Mouse (Mus musculus) neutrophil, adult 5-6 weeks (primary cell): ENCODE measurements around the gene Crybb2. TPM values are rescaled to one million over a fixed set of nuclear protein-coding genes. Genes with fewer than 3 reads are reported as not detected.

ENCODE experiments used
- ATAC-seq: fragments of 151-379, 151-347 bp; 2 replicates; pipeline ENCODE4 v1.8.0; 2017; ENCODE audit warnings: mild to moderate bottlenecking, moderate TSS enrichment; ENCODE audit not compliant: insufficient number of reproducible peaks, poor library complexity, low FRiP score, severe bottlenecking; ENCODE audit errors: extremely low read depth
- total RNA-seq: library from RNA; stranded (forward); fragments of 200-1000 nt; gene quantifications from 2 replicates; pipeline ENCODE4 v1.2.3, GENCODE M21; 2017

Crybb2 gene
- total RNA-seq, 1 experiment from 2014 or later = not detected

DNA sequence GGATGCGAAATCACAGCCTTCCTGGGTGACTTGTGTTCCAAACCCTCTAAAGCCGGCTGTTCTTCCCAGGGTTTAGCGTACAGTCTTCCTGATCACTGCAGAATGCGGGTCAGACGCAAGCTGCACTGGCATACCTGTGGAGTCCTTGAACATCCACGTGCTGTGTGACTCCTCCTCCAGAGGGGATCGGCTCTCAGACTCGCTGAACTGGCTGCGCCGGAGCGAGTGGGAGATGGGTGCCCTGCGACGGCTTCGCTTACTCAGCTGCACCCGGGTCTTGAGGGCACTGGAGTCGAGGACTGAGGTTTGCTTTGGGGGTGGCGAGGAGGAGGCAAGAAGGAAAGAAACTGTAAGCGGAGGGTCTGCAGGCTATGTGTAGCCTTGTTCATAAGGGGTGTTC lies 25.5 kb upstream of the Crybb2 start:
- no peak for ATAC-seq

DNA sequence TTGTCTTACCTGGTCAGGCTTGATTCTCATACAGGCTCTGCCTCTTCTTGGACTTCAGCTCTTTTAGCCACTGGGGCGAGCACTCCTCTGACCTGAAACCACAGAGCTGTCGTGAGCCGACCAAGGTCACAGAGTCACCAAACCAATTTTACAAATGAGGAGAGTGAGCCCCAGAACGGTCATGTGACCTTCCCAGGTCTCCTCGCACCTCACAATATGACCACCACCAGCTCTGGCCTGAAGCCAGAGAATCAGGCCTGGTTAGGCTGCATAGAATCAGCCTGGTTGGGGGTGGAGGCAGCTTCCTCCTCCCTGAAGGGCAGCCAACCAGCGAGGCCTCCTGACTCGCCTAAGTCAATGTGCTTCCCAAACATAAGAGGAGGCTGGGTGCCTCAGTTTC lies 22.5 kb upstream of the Crybb2 start:
- no peak for ATAC-seq

DNA sequence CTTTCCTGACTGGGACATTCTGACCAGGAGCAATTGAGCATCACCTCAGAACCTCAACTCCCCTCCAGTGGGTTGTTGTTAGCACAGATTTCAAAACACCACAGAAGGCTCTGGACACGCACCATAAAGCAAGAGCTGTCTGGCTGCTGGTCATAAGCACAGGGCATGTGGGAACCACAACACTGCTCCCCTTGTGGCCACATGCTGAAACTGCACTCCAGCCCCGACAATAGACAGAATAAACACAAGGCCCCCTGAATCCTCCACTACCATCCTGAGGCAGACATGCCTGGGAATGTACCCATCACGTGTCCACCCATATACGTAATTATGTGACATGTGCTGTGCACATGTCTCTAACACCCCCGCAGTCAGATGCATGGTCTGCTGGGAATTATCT lies 21.2 kb upstream of the Crybb2 start:
- no peak for ATAC-seq

DNA sequence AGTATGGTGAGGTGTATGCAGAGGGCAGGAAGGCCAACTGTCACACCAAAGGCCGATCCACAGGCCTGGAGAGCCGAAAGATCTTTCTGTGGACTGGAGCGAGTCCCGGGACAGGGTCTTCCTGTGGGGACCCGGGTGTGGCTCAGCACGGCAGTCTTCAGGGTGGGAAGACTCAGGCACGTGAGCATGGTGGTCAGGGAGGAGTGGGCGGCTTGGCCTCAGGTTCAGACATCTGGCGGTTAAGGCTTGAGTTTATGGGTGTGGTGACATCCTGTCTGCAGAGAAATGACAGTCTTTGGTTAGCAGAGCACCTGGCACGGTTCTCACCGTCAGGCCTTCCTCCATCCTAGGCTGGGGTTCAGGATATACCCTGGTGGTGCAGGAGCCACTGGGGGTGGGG lies 20.8 kb upstream of the Crybb2 start:
- no peak for ATAC-seq

DNA sequence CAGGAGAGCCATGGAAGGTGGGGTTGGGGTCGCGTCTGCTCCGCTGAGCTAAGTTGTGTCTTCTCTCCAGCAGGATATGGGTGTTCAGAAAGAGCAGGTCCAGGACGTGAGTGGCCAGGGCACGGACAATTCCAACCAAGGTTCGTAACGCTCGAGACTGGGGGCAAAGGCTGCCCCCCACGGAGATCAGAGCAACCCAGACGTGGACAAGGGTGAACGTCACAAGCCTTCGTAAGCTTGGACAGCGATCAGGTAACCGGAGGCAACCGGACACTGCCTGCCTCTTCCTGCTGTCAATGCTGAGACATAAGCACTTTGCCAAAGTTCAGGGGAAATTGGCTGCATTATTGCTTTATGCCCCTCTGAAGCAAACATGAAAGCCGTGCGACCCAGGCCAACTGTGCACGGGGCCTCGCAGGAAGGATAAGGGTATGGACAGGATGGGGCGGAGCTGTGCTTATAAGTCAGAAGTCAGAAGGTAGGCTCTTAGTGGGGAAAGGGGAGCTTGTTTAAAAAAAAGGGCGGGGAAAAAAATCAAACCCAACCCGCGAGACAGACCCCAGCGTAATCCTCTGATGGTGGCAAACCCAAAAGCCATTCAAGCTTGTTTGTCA lies 20.3 kb upstream of the Crybb2 start:
- no peak for ATAC-seq

DNA sequence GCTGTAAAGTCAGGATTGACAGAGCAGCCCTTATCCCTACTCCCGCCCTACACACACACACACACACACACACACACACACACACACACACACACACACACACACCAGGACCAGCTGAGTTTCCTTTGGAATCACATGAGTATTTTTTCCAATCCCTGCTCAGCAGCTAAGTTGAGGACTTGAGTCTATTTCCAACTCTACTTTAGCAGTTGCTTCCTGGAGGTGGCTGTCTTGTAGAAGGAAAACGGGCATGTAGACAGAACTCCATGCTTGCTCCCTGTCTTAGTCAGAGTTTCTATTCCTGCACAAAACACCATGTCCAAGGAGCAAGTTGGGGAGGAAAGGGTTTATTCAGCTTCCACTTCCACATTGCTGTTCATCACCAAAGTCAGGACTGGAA lies 17.5 kb upstream of the Crybb2 start:
- ATAC-seq = no peak

DNA sequence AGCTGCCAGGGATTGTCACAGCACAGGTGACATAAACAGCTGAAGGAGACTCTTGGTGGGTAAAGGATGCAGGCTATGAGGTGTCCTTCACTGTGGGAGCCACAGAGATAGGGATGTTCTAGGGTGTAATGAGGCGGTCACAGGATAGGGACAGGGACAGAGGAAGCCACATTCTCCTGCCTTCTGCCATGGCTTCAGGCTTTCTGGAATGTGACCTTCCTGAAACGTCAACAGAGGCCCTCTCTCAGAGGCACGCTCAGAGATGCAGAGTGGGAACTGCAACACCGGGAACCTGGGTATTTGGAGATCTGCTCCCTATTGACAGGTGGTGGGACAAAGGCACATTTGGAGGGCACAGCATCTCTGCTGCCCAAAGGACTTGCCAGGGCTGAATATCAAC lies 17.1 kb upstream of the Crybb2 start:
- ATAC-seq = no peak

DNA sequence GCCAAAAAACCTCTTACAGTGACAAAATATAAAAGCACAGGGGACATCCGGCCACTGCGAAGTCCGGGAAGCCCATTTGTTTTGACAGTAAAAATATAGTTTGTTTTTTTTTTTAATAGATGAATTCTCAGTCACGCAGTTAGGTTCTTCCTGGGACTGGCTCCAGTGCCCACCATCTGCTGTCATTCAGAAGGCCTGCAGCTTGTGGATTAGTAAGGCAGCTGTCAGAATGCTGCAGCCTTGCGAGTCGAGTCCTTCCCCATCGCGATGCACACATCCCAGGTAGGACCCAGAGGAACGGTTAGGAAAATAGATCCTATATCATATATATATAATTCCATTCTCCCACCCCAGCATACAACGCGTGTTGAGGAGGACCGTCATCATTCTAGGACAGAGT lies 16.5 kb upstream of the Crybb2 start:
- ATAC-seq = no peak

DNA sequence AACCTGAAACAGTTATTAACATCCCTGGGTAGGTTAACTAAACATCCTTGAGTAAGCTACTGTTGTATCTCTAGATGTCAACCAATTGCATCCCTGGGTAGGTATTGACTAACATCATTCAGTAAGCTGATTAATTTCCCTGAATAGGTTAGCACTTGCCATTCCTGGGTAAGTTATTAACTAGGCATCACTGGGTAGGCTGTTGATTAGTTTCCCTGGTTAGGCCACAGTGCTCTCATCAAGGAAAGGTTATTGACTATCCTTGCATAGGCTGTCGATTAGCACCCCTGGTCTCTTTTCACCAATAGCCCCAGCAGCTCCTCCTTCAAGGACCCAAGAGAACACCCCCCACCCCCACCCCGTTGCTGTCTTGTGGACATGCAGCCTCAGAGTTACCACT lies 16.0 kb upstream of the Crybb2 start:
- ATAC-seq = no peak

DNA sequence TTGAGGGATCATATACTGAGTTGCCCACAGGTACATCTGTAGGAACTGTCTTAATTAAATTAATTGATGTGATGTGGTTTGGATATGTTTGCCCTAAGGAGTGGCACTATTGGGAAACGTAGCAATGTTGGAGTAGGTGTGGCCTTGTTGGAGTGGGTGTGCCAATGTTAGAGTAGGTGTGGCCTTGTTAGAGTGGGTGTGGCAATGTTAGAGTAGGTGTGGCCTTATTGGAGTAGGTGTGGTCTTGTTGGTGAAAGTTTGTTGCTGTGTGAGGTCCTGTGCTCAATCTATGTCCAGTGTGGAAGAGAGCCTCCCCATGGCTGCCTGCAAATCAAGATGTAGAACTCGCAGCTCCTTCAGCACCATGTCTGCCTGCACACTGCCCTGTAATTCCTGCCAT lies 14.4 kb upstream of the Crybb2 start:
- no peak for ATAC-seq

DNA sequence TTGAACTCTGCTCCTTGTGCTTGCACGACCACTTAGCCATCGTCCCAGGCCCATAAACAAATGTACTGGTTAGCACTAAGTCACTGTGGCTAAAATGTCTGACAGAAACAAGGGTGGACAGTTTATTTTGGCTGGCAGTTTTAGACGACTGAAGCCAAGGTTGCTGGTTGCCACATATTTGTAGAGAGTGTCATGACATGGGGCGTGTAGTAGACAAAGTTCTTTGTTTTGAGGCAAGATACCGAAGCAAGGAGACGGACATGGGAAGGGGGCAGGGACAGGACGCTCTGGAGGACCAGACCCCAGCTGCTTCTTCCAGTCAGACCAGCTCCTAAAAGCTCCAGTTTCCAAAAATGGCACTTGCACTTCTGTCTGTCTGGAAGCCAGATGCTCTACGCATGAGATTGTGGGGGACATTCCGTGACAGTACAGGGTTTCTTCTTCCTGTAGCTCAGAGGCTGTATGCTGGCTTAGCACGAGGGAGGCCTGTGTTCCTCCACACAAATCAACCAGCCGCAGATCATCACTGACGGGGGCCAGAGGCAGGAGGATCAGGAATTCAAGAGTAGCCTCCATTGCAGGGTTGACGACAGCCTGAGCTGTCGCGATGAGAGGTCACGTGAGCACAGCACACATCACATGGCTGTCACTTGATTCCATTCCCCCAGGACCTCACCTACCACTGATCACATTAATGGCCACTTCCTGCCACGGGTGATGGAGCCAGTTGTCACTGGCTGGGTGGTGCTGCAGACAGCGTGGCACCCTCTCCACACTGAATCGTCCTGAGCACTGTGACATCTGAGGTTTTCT lies 12.6 kb upstream of the Crybb2 start:
- no peak for ATAC-seq

DNA sequence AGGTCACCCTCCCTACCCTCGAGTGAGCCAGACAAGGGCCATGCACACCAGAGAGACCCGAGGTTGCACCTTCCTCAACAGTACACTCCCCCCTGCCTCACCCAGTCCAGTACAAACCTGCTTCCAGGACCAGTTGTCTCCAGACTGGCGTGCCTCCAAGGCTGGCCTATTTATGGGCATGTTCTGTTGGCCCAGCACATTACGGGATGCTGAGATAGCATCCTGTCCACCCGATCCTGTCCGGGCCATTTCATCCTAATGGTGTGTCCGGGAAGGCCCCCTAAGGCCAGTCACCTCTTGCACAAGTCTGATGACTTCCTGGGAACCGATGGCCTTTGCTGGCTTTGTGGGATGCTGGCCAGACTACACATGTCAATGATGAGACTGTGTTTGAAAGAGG lies 11.5 kb upstream of the Crybb2 start, which contains the start of gene Crybb3:
Crybb3 (minus strand) TSS at position 146 of the 400 bp plus-strand sequence.
- ATAC-seq = no peak

DNA sequence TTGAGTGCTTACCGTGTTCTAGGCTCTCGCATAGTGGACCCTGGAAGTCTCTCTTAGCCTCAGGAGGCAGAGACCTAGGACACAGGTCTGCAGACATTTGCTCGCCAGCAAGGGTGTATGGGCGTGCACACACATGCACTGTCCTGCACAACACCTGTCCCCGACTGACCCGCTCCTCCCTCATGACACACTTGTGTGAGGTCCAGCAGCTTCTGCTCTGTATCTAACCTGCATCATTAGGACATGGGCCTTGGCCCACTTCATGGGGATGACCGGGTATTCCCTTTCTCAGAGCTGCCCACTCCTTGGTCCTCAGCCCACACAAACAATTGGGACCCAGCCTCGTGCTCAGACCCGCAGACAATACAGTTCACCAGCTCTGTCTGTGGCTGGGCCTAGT lies 11.1 kb upstream of the Crybb2 start:
- no peak for ATAC-seq

DNA sequence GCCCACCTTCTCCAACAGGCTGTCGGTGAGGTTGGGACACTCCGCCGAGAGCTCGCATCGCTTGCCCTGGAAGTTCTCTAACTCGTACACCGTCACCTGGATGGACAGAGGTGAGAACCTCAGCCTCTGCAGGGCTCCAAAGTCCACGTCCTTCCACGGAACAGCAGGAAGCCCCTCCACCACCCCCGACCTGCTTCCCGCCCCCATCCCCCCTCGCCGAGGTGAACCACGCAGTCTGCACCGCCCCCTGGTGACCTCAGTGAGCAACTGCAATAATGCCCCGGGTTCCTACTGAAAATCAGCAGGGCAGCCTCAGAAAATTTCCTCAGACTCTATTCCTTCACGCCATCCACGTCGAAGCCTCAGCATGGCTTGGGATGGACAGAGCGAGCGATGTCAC lies 9.9 kb upstream of the Crybb2 start:
- no peak for ATAC-seq

DNA sequence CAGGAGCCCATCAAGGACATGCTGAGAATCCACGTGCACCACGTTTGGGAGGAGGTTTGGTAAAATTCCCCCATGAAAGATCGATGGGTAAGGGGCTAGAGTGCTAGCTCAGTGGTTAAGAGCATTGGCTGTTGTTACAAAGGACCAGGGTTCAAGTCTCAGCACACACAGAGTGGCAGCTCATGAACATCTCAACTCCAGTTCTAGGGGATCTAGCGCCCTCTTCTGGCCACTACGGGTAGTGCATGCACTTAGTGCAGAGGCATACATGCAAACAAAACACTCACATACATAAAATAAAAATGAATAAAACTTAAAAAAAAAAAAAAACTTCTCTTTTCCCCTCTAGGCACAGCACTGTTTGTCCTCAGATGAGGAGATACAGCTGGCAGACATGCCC lies 8.8 kb upstream of the Crybb2 start:
- ATAC-seq = no peak

DNA sequence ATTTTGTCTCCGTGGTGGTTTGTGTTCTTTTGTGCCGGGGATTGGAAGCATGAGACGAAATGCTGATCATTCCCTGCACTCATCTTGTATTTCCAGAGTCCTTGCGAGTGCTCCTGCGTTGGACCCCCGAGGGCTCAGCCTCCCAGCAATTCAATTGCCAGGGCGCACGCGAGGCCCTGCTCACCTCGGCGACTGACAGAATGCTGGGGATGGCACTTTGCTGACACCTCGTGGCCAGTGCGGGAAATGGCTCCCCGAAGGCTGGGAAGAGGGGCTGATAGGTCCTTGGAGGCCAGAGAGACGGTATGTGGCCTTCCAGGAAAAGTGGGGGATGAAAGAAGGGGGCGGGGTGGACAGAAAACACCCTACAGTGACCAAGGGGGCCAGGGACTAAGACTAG lies 15.6 kb downstream of the Crybb2 start:
- no peak for ATAC-seq

DNA sequence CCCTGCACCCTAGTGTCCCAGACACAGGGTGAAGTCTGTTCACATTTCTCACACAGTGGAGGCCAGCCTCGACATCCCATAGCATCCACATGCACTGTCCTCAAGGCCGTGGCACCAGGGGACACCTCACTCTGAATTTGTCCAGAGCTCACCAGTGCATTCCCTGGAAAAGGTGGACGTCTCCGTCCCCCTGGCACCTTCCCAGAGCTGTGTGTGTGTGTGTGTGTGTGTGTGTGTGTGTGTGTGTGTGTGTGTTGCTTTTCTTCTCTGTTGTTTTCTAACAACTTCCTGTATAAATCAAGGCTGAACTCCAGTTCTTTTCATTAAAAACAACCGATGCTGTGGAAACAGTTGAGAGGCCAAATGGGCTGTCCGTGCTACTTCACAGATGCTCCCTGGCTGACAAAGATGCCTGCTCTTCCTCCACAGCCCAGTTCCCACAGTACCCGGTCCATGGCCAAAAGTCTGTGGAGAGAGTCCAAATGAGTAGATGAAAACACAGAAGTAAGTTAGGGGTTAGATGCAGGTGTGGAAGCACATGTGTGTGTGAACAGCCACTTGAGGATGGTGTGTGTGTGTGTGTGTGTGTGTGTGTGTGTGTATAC lies 19.2 kb downstream of the Crybb2 start:
- ATAC-seq = no peak

DNA sequence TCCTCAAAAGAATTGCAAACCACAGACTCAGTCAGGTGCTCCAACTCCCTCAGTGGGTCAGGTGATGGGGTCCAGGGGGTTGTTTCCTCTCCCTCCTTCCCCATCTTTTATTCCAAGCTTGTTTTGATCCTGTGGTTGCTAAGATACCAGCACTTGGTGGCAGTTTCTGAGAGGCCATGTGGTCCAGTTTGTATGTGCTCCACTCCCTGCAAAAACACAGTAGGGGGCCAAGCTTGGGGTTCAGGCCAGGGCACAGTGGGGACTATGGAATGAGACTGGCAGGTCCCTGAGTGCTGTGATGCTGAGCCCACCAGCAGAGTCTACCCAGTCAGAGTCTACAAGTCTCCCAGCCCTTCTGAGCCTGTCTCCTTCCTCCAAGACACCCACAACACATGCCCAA lies 20.0 kb downstream of the Crybb2 start:
- ATAC-seq = no peak

DNA sequence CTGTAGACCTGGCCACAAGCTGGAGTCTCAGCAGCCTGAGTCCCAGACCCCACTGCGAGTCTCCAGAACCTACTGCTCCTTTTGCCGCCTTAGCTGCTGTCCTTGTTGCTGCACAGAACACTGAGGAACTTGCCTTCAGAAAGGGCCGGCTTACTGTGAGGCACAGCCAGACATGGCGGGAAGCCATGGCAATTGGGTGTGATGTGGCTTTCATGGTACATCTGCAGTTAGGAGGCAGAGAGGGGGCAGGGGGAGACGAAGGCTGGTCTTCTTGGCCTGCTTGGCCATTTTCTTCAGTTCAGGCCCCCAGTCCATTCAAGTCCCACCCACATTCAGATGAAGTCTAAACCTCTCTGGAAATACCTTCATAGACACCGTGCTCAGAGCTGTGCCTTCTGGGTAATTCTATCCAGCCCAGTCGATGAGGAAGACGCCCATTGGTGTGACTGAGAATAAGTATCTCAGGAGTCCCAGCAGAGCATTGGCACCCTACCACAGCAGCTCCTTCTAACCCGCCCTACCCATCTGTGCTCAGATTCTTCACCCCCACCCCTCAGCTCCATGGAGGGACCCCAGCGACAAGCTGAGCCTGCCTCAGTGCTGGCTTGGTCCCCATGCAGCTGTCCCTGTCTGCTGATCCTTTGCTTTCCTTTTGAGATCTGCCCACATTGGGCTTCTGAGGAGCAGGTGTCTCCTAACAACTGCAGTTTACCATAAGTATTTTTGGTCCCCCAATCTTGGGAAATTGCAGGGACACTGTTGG lies 24.2 kb downstream of the Crybb2 start:
- no peak for ATAC-seq

DNA sequence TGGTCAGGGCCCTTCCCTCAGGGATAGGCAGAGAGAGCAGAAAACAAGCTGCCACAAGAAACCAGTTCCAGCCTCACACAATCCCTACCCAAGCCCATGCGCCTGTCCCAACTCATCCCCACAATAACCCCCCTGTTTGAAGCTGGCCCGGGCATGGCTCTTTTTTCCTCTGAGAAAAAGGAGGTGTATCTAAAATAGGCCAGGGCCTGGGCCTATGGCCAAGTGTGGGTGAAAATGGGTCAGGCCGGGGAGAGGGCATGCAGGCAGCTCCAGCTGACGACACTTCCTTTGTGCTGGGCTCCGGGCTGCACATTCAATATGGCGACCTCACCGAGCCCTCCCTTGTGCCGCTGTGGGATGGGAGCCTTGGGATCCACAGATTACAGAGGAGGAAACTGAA lies 26.4 kb downstream of the Crybb2 start:
- no peak for ATAC-seq
